Mouse (Mus musculus) lung, postnatal 25 days (tissue): ENCODE data around the gene Entr1.

ENCODE experiments used
- DNase-seq: peaks from one replicate; pipeline ENCODE4 v3.0.0; 2022; ENCODE audit warnings: low spot score

The Entr1 gene

DNA sequence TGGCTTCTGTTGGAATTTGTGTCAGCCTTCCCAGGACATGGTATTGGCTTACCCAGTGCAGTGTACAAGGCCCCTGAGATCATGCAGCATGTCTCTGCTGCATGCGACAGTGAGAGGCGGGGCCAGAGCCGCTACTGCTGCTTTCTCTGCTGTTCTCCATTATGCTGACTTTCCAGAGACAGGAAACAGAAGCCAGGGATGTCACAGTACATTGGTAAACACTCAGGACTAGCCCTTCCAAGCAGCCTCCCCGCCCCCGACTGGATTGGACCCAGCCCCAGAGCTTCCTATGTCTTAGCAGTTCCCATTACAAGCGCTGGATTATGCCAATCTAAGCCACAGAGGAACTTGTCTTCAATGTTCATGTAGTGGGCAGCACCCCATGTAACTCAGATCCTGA is 40.9 kb downstream of the Entr1 start:
- peak; percentile 65 for DNase-seq

DNA sequence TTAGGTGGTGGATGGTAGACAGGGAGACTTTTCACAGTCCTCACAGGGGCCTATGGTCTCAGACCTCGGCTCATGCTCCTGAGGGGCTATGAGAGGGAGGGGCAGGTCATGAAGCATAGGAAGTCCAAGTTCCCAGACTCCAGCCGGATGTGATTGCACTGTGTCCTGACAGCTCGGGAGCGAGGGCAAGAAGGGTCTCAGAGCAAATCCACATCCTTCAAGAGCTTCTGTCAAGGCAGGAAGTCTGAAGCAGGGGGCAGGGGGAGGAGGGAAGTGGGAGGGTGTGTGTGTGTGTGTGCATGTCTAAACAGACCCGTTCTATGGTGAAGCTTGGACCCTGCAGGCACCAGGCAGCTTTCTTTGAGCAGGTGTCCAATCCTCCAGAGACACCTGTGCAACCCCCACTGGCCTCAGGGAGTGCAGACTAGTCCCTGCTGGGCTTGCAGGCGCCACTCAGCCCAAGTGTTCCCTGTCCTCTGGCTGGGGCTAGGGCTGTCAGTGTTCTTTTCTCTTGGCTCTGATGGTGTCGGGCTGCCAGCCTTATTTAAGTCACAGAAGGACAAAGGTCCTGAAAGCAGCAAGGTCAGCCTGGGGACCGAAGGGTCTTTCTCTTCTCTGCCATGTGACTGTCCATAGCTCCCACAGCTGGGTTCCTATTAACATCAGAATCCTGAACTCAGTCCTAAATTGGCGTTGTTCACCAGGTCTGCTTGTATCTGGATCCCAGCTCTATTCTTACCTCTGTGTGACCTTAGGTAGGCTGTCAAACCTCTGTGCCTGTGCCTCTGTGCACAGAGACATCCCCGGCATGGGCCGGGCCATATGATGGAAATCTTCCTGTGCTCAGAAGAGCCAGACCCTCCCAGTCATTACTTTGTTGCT is 46.3 kb downstream of the Entr1 start:
- peak; percentile 42 for DNase-seq

DNA sequence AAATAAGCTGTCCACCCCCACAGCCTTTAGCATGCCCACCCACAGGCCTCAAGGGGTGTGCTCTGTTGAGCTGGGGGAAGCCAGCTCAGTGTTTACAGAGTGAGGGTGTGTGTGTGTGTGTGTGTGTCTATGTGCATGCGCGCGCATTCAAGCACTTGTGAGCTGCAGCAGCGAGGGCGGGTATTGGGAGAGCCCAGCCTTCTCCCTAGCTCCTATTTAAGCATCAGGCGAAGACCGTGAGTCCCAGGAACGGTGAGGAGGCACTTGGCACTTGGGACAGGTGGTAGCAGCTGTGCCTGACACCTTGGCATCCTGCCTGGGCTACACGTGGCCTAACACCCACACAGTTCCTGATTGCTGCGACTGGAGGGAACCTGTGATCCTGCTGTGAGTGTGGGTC is 47.1 kb downstream of the Entr1 start:
- peak; percentile 74 for DNase-seq

DNA sequence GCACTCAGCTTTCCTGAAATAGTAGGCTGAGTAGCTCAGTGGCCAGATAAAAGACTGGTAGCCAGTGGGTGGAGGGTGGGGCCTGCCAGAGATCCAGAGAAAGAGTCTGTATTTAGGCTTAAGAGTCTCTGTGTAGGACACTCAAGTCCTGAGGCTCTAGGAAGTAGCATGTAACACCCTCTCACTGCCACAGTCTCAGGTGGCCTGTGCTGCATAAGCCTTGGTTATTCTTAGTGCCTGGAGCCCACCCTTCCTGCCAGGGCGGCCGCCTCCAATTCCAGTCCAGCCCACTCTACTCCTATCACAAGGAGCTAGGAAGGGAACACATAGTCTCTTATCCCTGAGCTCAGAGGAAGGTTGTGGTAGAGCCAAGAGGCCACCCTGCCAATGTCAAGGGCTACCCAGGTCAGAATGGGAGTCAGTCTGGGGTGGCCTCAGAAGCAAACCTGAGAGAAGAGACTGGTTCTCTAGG is 47.6 kb downstream of the Entr1 start:
- DNase-seq = peak; percentile 37

DNA sequence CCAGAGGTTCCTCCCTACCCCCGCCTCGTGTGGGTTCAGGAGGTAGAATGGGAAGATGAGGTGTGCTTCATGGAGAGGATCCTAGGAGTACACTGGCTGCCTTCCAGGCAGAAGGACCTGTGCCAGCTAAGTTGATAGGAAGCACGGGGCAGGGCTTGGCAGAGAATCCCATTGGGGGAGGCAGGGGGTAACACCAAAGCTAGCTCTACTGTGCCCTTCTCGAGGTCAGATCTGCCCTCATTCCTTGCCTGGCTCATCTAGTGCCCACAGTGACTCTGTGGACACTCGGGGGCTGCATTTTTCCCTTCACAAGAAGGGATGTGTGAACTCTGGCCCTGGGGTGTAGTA is 49.9 kb downstream of the Entr1 start:
- DNase-seq = no peak

DNA sequence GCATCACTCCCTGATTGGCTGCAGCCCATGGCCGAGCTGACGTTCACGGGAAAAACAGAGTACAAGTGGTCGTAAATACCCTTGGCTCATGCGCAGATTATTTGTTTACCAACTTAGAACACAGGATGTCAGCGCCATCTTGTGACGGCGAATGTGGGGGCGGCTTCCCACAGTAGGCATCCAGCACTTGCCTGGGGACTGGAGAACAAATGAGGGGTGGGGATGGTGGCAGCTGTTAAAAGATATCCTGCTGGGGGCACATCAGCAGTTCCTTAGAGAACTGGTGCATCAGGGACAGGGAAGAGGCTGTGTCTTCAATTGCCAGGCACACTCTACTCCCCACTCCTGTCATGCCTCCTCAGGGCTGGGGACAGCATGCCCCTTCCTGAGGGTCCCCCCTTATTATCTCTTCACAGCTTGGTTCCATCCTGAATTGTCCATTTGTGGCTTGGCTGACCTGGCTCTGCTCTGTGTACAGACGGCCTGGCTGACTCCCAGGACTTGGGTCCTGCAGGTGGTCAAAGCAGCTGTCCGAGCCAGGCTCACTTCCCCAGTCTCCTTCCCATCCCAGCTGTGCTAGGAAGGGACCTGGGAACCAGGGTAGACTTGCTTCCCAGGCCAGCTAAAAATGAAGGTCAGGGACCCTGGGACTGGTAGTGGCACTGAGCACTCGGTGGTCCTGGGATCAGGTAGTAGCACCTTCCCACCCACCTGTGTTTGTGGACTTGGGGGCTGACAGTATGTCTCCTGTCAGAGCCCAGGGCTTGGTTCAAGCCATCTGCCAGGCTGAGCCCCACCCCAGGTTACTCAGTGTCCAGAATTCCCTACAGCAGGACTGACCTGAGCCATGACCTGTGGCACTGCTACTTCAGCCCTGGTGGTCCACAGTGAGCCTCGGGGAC is 50.6 kb downstream of the Entr1 start:
- DNase-seq = no peak
